Mouse (Mus musculus) naive thymus-derived CD4-positive, alpha-beta T cell, adult 2 months (primary cell): ENCODE data around the gene Siglec1.
"Not testable (repeated sequence)": the region's sequence is repeated elsewhere in the genome, so short reads cannot be mapped to it uniquely, and the experiment has no call there.

Experiments used
- DNase-seq: peaks from one replicate; pipeline ENCODE4 v3.0.0-alpha.2; 2011; ENCODE audit warnings: low read depth

Siglec1 gene

DNA sequence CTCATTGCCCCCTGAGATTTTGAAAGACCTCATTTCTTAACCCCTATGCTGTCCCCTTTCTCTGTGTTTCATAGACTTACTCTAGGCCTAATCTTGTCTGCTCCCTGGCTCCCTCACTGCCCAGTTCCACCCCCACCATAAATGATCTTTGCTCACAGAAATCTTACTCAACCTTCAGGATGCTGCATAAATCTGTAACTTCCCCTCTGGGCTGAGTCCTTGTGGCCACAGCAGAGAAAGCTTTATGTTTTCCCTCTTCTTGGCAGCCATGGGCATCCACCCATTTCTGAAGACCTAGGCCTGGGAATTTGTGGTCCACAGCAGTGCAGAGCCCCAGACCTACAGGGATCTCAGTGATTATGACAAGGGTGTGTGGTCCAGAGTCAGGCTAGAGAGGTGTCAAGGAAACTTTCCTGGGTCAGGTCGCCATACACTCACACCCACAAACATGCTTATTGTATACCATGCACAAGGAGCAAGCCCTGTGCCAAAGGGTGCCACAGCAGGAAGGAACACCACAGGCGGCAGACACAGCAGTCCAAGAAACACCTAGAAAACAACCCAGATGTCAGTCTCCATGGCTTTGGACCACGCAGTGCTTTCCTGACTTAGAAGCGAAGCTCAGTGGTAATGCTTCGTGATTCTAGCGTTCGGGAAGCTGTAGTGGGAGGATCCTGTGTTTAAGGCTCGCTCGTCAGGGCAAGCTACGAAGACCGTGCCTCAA, at the start of gene Siglec1:
Gene Siglec1, minus strand, starts transcription at position 99 of the 724 bp plus-strand sequence.
- no peak for DNase-seq

DNA sequence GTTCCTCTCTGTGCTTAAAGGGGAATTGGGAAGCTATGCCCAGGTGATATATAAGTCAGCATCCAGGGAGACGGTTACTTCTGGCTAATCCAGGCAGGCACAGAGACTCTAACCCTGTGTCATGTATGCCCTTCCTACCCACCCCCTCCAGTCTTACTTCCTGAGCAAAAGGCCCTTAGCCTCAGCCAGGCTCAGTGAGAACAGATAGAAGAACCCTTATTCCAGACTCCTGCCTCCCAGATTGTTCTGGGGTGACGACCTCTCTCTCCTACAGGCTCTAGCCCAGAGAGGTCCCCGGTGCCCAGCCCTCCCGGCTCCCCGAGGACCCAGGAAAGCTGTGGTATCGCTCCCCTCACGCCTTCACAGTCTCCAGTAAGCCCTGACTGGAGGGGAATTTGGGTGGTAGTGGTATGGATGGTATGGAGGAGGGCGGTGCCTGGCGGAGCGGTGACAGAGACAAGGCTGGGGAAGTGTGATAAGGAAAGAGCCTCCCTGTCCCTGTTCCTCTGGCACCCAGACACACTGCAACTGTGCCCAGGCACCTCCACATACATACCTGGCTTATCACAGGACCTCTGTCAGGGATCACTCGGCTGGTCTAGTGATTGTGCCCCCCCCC, 49.1 kb upstream of the Siglec1 start:
- no peak for DNase-seq

DNA sequence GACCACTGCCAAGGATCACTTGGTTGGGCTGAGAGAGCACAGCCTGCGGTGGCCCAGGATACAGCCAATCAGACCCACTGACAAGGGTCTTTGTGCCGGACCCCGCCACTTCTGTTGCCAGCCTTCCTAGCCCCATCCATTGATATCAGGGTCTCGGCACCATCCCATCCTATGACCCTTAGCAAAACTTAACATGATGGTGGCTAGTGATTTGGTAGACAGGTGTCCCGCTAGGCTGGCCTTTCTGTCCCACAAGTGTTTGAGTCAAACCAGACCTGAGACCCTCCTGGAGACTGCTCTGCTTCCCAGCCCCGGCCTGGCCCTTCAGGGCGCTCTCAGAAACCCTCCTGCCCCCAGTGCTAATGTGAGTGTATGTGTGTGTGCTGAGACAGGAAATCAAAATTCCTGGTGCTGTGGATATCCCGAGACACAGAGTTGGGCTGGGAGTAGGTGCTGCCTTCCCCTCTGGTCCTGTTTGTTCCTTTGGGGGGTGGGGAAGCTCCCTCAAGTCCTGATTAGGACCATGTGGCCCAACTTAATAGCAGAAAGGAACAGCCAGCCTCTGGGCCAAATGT, 48.3 kb upstream of the Siglec1 start:
- no peak for DNase-seq

DNA sequence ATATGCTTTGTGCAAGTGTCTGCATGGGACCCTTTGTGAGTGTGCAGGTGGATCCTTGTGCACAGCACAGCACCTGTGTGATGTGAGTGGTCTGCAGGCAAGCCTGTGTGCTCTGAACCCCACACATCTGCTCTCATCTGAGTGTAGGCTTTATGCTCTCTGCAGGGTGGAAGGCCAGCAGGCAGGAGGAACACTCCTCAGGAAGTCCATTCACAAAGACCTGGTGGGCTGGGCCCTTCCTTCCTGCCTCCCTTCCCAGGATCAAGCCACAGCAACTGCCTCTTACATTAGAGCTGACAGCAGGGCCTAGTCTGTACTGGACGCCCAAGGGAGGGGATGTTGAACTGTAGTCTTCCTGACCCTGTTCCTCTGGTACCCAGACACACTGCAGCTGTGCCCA, 47.8 kb upstream of the Siglec1 start:
- DNase-seq = no peak

DNA sequence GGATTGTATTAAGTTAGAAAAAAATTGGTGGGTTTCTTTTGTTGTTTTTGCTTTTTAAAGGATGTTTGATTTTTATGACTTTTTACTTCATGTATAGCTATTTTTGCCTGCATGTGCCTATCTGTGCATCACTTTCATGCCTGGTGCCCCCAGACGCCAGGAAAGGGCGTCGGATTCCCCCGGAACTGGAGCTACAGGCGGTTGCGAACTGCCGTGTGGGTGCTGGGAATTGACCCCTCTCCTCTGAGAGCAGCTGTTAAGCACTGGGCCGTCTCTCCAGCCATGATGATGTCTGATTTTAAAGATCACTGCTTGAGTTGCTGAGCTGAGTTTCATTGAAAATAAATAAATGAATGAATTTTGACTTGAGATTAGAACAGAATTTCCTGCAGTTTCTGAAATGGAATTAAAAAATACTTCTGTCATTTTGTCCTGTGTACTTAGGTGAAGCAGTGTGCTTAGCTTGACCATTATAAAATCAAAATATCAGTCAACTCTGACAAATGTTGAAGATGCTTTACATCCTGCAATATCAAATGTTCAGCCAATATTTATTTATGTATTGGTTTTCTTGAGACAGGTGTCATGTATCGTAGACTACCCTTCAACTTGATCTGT, 46.5 kb upstream of the Siglec1 start, which contains the start of gene Gm11037:
Gene Gm11037, plus strand, starts transcription at position 568 of the 618 bp plus-strand sequence.
- no peak for DNase-seq

DNA sequence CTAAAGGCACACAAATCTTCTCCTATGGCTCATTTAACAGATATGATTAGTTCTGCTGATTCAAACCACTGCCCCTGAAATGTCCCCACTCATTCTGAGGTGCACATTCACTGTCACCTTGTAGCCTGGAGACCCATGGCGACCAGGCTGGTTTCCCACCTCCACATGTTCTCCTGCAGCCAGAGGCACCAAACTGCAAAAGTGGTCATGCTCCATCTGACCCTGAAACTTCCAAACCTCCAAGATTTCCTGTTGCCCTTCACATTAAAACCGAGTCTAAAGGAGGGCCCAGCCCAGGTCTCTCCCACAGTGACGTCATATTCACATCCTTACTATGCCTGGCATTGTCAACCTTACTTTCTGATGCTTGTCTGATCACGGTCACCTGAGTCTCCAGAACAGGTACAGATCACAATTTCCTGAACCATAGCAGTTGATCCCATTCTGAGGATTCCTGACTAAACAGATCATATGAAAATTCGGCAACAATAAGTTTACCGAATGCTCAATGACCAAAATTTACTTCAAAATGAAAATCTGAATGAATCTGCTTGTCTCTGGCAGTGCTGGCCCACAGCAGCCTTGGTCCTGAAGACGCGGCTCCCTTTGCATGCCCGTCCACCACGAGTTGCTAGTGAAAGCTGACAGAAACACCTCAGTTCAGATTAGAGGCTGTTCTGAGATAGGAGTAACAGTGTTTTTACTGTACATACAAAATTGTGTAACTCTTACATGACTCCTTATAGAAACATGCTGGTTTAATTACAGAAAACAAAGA, 45.7 kb upstream of the Siglec1 start:
- no peak for DNase-seq

DNA sequence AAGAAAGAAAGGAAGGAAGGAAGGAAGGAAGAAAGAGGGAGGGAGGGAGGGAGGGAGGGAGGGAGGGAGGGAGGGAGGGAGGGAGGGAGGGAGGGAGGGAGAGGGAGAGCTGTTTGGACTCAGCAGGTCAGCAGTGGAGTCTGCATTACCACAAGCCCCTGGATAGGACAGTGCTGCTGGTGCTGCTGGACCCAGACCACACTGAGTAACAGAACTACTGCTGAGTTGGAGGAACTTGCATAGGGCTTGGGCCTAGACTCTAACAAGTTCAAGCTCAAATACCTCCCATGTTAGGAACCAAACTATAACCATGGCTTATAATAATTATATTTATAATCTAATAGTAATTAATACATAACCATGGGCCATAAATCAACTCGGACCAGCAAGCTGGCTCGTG, 44.3 kb upstream of the Siglec1 start:
- DNase-seq = no peak

DNA sequence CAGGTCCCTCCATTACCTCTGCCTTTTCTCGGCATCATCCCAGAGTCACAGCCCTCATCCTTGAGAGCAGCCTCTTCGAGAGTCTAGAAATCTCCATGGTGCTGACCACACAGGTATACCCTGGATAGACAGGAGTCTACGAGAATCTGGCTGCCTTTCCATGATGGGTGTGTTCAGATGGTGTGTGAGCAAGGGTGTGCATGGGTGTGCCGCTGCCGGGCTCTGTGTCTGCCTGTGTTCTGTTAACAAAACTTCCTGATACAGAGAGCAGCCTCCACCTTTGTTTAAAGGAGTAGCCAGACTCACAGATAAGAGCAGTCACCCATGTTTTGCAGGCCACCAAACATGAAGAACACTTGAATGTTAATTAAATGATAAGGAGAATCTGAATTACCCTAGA, 43.3 kb upstream of the Siglec1 start:
- DNase-seq = no peak

DNA sequence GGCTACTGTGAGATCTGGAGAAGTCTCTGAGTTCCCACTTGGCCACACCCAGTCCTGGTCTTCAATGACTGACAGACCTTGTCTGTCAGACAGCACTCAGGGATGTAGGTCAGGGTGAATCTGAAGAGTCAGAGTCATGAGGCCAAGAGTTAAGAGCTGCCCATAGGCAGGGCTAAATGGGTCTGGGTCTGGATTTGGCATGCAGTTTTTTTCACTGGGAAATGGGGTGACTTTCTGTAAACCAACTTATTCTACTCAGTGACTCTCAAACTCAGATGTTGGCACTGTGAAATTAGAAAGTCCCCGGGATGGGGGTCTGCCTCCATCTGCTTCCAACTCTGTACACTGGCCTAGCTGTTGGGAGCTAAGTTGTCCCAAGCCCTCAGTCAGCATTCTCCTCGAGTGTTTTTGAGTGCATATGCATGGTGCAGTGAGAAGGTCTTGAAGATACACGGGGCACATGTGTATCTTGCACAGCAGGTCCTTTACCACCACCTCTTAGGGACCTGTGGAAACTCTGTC, 42.1 kb upstream of the Siglec1 start:
- no peak for DNase-seq

DNA sequence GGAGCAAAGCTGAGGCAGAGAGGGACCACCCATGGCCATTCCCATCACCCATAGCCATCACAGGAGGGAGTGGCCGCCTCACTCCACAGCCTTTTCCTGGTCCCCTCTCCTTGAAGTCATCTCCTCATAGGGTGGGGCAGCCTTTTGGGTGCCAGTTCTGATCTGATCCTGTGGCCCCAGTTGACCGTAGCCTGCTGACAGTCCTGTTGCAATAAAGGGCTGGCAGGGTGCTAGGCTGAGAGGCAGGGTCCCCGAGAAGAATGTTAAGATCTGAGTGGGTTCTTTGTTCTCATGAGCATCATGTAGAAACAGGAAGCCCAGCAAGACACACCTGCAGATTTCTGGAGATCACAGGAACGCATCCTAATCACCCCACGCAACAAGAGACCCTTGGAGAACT, 41.6 kb upstream of the Siglec1 start:
- DNase-seq = no peak

DNA sequence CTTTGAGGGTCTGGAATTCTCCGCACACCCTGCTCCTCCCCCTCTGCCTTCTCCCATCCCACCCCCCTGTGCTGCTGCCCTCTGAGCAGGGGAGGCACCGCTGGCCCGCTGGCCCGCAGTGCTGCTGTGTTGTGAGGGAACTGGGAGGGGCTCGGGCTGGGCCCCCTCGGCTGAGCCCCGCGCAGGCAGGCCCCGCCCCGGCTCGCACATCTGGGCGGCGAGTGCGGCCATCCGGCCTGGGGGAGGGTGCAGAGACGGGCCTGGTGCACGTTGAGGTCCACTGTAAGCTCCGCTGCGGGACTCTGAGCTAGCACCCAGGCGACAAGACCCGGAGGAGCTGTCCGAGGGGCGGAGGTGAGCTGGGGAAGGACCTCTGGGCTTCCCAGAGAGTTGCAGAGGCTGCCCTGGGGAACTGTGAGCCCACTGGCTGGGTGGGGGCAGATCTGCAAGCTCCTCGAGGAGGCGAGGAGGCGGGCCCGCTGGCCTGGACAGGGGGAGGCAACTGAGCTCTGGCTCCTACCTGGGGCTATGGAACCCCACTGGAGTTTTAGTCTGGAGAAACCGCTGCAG, 40.7 kb upstream of the Siglec1 start, which contains the start of gene Hspa12b:
Gene Hspa12b, plus strand, starts transcription at position 120 of the 570 bp plus-strand sequence.
- no peak for DNase-seq

DNA sequence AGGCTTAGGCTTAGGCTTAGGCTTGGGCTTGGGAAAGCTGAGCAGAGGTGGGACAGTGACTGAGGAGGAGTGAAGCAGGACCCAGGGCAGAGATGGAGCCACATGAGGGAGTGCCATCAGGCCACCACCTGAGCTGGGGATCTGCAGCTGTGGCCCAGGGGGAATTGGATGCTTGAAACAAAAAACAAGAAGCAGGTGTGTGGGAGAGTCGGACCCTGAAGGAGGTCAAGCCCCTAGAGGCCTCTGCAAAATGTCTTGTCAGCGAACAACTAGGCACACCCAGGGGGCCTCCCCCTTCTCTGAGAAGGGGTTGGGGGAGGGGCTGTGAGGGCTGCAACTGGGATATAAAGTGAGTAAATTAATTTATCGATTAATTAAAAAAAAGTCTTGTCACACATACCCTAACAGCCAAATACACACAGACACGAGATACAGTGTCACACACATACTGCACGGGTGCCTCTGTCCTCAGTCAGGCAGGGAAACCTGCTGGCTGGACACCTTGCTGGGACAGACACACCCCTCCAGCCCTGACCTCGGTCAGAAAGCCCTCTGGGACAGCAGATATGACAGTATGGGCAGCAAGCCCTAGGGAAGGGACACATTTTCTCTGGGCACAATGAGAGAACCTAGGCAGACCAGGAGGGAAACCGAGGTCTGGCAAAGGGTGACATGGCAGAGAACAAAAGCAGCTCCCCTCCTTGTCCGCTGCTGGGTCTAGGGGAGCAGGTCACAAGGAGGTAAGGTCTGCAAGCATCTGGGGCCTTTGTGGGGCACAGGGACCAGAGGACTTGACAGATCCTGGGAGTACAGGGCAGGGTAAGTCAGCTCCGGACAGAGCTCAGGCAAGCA, 39.6 kb upstream of the Siglec1 start:
- DNase-seq = no peak

DNA sequence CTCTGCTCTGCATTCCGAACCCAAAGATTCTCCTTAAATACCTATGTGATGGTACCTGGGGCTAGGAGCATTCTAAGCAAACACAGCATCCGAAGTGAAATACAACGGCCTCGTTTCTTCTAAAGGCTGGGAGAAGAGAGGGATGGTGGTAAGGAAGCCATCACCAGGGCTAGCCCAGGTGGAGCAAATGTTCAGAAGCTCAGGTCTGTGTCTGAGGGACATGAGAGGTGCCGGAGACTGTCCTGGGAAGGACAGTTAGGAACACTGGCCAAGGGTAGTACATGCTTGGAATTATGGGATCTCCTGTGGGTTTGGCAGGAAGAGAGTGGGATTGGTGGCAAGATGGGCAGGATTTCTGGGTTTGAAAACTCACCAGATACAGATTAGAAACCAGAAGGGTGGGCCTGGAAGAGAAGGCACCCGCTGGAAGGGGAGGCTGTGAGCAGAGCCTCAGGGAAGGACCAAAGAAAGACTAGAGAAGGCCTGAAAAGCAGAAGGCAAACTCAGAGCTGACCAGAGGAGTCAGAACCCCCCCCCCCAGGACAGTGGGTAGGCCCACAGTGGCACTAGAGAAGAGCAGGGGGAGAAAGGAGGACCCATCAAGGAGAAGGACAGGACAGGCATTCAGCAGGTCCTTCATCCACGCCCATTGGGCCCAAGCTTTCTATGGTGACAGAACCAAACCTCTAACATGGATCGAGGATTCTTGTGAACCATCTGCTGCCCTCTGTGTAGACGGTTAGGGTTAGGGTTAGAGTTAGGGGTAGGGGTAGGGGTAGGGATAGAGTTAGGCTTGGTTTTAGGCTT, 38.8 kb upstream of the Siglec1 start:
- no peak for DNase-seq

DNA sequence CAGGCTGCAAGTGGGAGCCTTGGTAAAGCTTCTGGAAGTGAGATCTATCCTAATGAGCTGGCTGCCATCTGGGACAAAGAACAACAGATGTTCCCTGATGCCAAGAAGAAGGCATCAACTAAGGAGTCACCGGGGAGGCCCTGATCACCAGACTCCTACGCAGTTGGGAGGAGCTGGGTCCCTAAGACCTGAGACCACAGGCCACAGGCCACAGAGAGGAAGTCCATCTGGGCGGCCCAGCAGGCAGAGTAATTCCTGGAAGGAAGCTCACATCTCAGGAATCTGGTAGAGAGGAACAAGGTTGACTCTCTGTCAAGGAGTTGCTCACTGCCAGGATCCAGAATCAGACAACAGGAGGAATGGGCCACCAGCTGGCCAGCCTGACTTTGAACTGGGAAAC, 37.6 kb upstream of the Siglec1 start:
- DNase-seq = no peak

DNA sequence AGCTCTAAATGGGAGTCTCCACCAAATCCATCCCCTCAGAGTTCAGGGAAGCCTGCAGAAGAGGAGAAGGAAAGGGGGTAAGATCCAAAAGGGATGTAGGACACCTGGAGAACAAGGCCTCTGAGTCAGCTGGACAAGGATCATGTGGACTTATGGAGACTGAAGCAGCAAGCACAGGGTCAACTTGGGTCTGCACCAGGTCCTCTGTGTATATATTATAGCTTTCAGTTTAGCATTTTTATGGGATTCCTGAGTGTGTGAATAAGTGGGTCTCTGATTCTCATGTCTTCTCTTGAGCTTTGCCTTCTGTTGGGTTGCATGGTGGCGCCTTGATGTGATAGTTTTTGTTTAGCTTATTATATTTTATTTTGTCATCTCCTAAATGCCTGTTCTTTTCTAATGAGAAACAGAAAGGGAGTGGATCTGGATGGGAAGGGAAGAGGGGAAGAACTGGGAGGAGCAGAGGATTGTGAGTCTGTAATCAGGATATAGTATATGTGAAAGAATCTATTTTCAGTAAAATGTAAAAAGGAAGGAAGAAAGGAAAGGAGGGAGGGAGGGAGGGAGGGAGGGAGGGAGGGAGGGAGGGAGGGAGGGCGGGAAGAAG, 32.5 kb upstream of the Siglec1 start:
- DNase-seq = no peak

DNA sequence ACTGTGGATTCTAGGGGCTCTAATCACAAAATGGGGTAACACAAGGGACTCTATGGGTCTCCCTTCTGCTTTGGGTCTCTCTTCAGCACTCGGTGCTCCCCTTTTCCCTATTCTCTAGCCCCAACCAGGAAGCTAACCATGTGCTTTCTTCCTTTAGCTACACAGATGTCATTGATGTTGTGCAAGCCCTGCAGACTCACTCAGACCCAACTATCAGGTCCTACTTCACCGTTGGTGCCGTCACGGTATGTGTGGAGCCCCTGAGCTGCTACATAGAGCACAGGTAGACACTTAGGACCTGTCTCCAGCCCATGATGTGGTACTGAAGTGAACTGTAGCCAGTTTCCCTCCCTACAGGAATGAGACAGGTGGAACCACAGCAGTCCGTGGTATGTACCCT, 19.4 kb upstream of the Siglec1 start:
- DNase-seq = no peak

DNA sequence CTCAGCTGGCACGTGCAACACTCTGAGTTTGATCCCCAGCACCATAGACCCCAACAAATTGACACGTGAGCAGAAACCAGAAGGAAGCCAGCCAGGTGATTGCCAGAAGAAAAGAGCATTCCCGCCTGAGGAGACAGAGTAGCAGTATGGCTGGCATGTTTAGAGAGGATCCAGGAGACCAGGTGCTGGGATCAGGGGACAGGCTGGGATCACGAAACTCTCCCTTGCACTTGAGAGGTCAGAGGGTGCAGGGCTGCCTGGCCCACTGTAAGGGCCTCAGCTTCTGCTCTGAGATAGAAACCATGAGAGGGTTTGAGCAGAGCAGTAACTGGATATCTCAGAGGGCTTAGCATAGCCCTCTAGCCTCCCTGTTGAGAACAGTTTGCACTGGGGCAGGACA, 18.5 kb upstream of the Siglec1 start:
- DNase-seq = not testable (repeated sequence)

DNA sequence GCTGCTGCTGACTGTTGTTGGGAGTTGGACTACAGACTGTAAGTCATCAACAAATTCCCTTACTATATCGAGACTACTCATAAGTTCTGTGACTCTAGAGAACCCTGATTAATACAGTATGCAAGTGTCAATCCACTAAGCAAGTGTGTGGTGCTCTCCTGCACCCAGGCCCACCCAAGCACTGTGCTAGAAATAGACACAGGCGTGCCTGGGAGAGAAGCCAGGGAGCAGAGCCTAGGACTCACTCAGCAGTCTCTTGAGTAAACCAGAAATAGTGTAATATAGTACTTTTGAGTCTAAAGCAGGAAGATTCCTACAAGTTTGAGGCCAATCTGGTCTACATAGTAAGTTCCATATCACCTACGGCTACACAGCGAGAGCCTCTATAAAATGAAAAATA, 17.5 kb upstream of the Siglec1 start:
- no peak for DNase-seq

DNA sequence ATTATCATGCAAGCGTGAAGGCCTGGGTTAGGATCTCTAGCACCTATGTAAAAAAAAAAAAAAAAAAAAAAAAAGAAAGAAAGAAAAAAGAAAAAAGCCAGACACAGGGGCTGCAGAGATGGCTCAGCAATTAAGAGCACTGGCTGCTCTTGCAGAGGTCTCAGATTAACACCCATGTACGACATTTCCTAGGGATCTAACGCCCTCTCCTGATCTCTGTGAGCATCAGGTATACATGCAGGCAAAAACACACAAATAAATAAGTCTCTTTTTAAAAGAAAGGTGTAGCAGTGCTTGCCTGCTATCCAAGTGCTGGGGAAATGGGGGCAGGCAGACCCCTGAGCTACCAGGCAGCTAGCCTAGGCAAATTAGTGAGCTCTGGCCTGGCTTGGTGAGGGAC, 15.0 kb upstream of the Siglec1 start:
- no peak for DNase-seq
